Comparison of ENCODE assay signal across 28 mouse cellular contexts in the genomic region with DNA sequence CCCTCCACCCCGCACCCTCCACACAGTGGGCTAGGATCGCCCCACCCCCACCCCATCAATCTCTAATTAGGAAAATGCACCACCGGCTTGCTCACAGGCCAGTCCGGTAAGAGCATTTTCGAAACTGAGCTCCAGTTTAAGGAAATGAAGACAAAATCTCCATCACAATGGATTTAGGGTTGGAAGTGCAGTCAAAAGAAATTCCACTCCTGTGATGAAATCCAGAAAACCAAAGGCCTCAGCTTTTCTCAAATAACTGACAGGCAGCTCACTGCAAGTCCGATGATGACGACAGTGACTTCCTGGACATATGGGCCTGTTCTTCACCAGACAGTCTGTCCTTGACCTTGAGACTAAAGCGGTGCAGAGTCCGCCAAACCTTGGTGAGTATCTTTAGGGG. TPM values are rescaled to one million over a fixed set of nuclear protein-coding genes. Genes with fewer than 3 reads are reported as not detected.
DNase-seq lines count a peak whose midpoint lies in the region; ATAC-seq and TF ChIP-seq lines count a peak whose summit lies in the region.
"Had no signal": no experiment of that assay in that cellular context is flagged by ENCODE, and none has a peak within 500 bp of the region (broad histone marks: within the 10 kb centered on the region; RNA-seq: fewer than 3 reads in every experiment).

No protein-coding gene starts in this region.

- TF ChIP-seq CTCF in stomach, postnatal 0 days (IDR thresholded peaks at IDR 0.05; ENCODE audit: low read depth), result no peak

- H3K27ac ChIP-seq in stomach, embryonic 16.5 days (ENCODE audit: low read length), result 0 out of 2 replicates have a peak overlapping the region, but pooled peaks have one; percentile 26
- no peak overlapping the region for H3K27ac ChIP-seq in stomach, postnatal 0 days (replicated peaks)
- peak overlapping the region; percentile 91 for H3K27ac ChIP-seq in ES-E14 (ENCODE audit: insufficient read depth, low read depth, low read length, poor library complexity, severe bottlenecking)
- H3K27ac ChIP-seq: forebrain, embryonic 12.5 days; hindbrain, embryonic 14.5 days; liver, embryonic 12.5 days; neural tube, embryonic 15.5 days had no signal

- no peaks in the 10 kb centered on the region for H3K9me3 ChIP-seq in stomach, embryonic 16.5 days (replicated peaks; ENCODE audit: control insufficient read depth, low read length)
- H3K9me3 ChIP-seq in stomach, postnatal 0 days (ENCODE audit: control insufficient read depth, low read length), result no peaks in the 10 kb centered on the region
- no peaks in the 10 kb centered on the region for H3K9me3 ChIP-seq in ES-E14 (ENCODE audit: control insufficient read depth, insufficient read depth, low read depth, low read length)
- H3K9me3 ChIP-seq: forebrain, embryonic 12.5 days; heart, embryonic 12.5 days; liver, embryonic 12.5 days; megakaryocyte, embryonic 14.5 days; neural tube, embryonic 15.5 days had no signal

- in situ Hi-C loops in ES-E14 (cut with MboI; ENCODE audit: low sequenced_read_pairs in 2 of 2, unreplicated experiment in 2 of 2), result no loop called here

- peaks cover 17% of the 10 kb centered on the region for H3K4me1 ChIP-seq in stomach, embryonic 16.5 days (ENCODE audit: control insufficient read depth, insufficient read depth, low read length)
- peaks cover 5% of the 10 kb centered on the region; the same call in 1 of the 2 replicates for H3K4me1 ChIP-seq in stomach, postnatal 0 days (replicated peaks; ENCODE audit: control insufficient read depth, insufficient read depth)
- H3K4me1 ChIP-seq in ES-E14 (ENCODE audit: control insufficient read depth in 2 of 2, insufficient read depth in 2 of 2, low read length in 2 of 2, poor library complexity in 1 of 2), result peaks cover 17 to 36% of the 10 kb centered on the region in 2 experiments

- ATAC-seq in stomach, embryonic 16.5 days (ENCODE audit: insufficient read depth, low FRiP score), result no peak
- ATAC-seq in stomach, postnatal 0 days (ENCODE audit: low FRiP score, low TSS enrichment), result no peak
- peak; percentile 31; the same call in 1 of the 2 replicates for ATAC-seq in granulocyte monocyte progenitor cell, adult 5-6 weeks (replicated peaks; ENCODE audit: poor library complexity, severe bottlenecking)
- ATAC-seq: forebrain, postnatal 0 days; liver, embryonic 12.5 days had no signal

- DNase-seq in stomach, postnatal 0 days (ENCODE audit: low spot score), result no peak
- no peak for DNase-seq in ES-E14 (ENCODE audit: low read depth, low spot score)
- no peak for DNase-seq in spleen, adult 12 weeks (ENCODE audit: low spot score)
- no peak for DNase-seq in thymus, postnatal 14 days
- DNase-seq: adrenal gland, postnatal 10 days; cerebellum, adult 11-12 months; cerebellum, adult 9-11 months; embryo, embryonic 11 days; forebrain, postnatal 0 days; gastrocnemius, postnatal 14 days; heart, adult 18-20 months; heart, postnatal 4 days; kidney, adult 11 months; kidney, postnatal 14 days; liver, postnatal 0 days; lung, postnatal 36 days; midbrain, embryonic 14.5 days; retina, postnatal 1 day had no signal

- no peak overlapping the region for H3K9ac ChIP-seq in stomach, embryonic 16.5 days (ENCODE audit: low read length)
- no peak overlapping the region for H3K9ac ChIP-seq in stomach, postnatal 0 days (ENCODE audit: low read length)
- peak overlapping the region; percentile 76 for H3K9ac ChIP-seq in ES-E14 (ENCODE audit: insufficient read depth, low read depth, low read length, poor library complexity, severe bottlenecking)
- H3K9ac ChIP-seq: forebrain, embryonic 12.5 days; forebrain, postnatal 0 days; heart, embryonic 12.5 days; hindbrain, embryonic 14.5 days; liver, embryonic 12.5 days; liver, postnatal 0 days; neural tube, embryonic 15.5 days had no signal

- 63% methylated on average over 9 of the region's 9 CpGs for WGBS in stomach, embryonic 16.5 days
- 70% methylated on average over 9 of the region's 9 CpGs for WGBS in stomach, postnatal 0 days

- no peaks in the 10 kb centered on the region for H3K27me3 ChIP-seq in stomach, embryonic 16.5 days (ENCODE audit: control insufficient read depth, insufficient read depth, low read length)
- no peaks in the 10 kb centered on the region for H3K27me3 ChIP-seq in stomach, postnatal 0 days (ENCODE audit: control insufficient read depth, insufficient read depth, low read length)
- H3K27me3 ChIP-seq: CH12.LX; forebrain, embryonic 12.5 days; heart, embryonic 12.5 days; neural tube, embryonic 15.5 days had no signal

- no peak for TF ChIP-seq EP300 in stomach, postnatal 0 days (optimal IDR thresholded peaks at IDR 0.05)

- H3K4me2 ChIP-seq in stomach, embryonic 16.5 days (ENCODE audit: low read depth, low read length), result no peak overlapping the region
- H3K4me2 ChIP-seq in stomach, postnatal 0 days (replicated peaks; ENCODE audit: low read depth), result no peak overlapping the region
- H3K4me2 ChIP-seq: forebrain, embryonic 12.5 days; heart, embryonic 12.5 days; hindbrain, embryonic 14.5 days; liver, embryonic 12.5 days; neural tube, embryonic 15.5 days had no signal

- H3K36me3 ChIP-seq in stomach, embryonic 16.5 days (ENCODE audit: control insufficient read depth, insufficient read depth, low read length), result no peaks in the 10 kb centered on the region
- no peaks in the 10 kb centered on the region for H3K36me3 ChIP-seq in stomach, postnatal 0 days (ENCODE audit: control insufficient read depth, insufficient read depth, low read length)
- no peaks in the 10 kb centered on the region for H3K36me3 ChIP-seq in ES-E14 (ENCODE audit: control insufficient read depth, insufficient read depth, low read length, poor library complexity, severe bottlenecking)
- H3K36me3 ChIP-seq: forebrain, embryonic 12.5 days; heart, embryonic 12.5 days; liver, embryonic 12.5 days; neural tube, embryonic 15.5 days had no signal

- H3K4me3 ChIP-seq in stomach, embryonic 16.5 days (replicated peaks; ENCODE audit: low read length), result no peak overlapping the region
- H3K4me3 ChIP-seq in stomach, postnatal 0 days (ENCODE audit: low read depth, low read length), result no peak overlapping the region
- peak overlapping the region in 1 of 2 experiments; percentile 33; a peak in 1 of 4 replicates for H3K4me3 ChIP-seq in ES-E14 (ENCODE audit: insufficient read depth in 1 of 2, low read depth in 1 of 2, low read length in 2 of 2, poor library complexity in 1 of 2, severe bottlenecking in 1 of 2)
- H3K4me3 ChIP-seq: erythroblast, embryonic 14.5 days; forebrain, embryonic 12.5 days; heart, embryonic 12.5 days; liver, embryonic 12.5 days; megakaryocyte, embryonic 14.5 days; neural tube, embryonic 15.5 days had no signal

TF ChIP-seq in ES-E14, 5 proteins besides CTCF, POLR2A, EP300 and RAD21:
- TF ChIP-seq HCFC1 (IDR thresholded peaks at IDR 0.05; ENCODE audit: borderline replicate concordance, insufficient read depth, low read length) (no peak), MAFK (IDR thresholded peaks at IDR 0.05; ENCODE audit: insufficient read depth, low read depth, low read length) (no peak), ZNF384 (IDR thresholded peaks at IDR 0.05; ENCODE audit: low read depth, low read length) (0 out of 2 replicates have a peak, but pooled peaks have one; percentile 5), CHD2 (IDR thresholded peaks at IDR 0.05; ENCODE audit: low read depth, low read length) (peak; percentile 64; the same call in 1 of the 2 replicates)
TF ChIP-seq in ES-E14: peak in this region for 2.

RNA-seq across cellular contexts. Expression of gene Sik1, which starts 36.2 kb away (rescaled TPM):
- 18.4 and 20.2 TPM in 2 replicates for polyA plus RNA-seq in stomach, embryonic 16.5 days (2015; fragmentation: Nextera tagmentation; extraction: Ambion mirVana)
- polyA plus RNA-seq in stomach, postnatal 0 days (2015; fragmentation: Nextera tagmentation; extraction: Ambion mirVana), result 18.2 and 19.8 TPM in 2 replicates
- 35.0 and 41.2 TPM in 2 replicates for total RNA-seq in ES-E14 (2012; rRNA removed)
- total RNA-seq in granulocyte monocyte progenitor cell, adult 5-6 weeks (2014; fragmentation: Nextera tagmentation), result 9.1 and 12.1 TPM in 2 replicates
- total RNA-seq in granulocyte monocyte progenitor cell, adult 5-6 weeks (2017), result 9.2 and 10.8 TPM in 2 replicates
